Mouse (Mus musculus) left cerebral cortex, postnatal 14 days (tissue): ENCODE data around the gene Cnot1. TPM values are rescaled to one million over a fixed set of nuclear protein-coding genes. Genes with fewer than 3 reads are reported as not detected.

Experiments used
- DNase-seq, 2 experiments: peaks; one replicate each; pipeline ENCODE4 v3.0.0; 2021 to 2022; ENCODE audit warnings: low spot score in 2 of 2, mixed read lengths in 1 of 2
- intact Hi-C: fragments of 180-260 bp; cut with DNase I; formaldehyde crosslinking; loops from one replicate; pipeline ENCODE4 v1.15.1; 2025
- total RNA-seq, 2 experiments: library from RNA; stranded (reverse); gene quantifications; 2 replicates each; pipeline ENCODE4 v1.2.3; 2021

Gene Cnot1
- total RNA-seq, 2 experiments from 2014 or later = 126 to 132 TPM

DNA sequence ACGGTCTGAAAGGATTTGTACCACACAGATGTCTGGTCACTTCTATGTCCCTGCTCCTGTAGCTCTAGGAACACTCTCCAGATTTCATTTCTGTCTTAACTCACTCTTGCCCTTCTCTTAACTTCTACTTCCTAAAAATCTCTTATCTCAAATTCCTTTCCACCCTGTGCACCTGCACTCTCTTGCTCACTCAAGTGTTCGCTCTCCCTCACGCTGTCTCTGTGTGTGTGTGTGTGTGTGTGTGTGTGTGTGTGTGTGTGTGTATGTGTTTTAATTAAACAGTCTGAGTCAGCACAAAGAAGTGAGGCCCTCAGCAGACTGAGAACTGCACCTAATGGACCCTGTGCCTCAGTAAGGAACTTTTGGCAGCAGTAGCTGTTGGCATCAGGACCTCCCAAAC lies 26.2 kb downstream of the Cnot1 start:
- DNase-seq = no peak
- intact Hi-C loops = no loop called here

DNA sequence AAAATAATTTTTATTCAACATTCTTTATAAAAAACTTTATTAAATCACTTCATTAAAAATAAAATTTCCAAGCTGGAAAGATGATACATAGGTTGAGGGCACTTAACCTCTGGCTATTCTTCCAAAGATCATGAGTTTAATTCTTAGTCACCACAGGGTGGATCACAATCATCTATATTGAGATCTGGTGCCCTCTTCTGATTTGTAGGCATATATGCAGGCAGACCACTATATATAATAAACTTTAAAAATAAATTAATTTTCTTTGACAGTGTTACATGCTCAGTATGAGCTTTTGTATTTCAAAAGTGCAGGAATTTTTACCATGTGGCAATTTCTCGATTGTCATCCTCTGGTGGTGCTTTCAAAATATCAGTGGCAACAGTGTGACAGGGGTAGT lies 43.1 kb downstream of the Cnot1 start:
- no peak for DNase-seq
- intact Hi-C loops = no loop called here

DNA sequence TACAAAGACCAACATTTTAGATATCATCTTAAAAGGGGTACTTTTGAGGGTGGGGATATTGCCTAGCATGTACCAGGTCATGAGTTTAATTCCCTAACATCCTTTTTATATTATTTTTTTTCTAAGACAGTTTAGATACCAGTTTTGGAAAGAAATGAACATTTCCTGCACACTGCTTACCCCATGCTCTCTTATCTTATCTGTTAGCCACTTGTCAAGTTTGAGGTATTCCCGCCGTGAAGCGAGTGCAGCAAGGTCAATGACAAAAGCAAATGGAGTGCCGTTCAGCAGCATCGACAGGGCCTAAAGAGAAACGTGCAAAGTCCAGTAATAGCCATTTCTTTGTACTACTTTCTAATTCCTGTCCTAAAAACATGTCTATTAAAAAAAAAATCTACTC lies 46.9 kb downstream of the Cnot1 start:
- intact Hi-C loops = no loop called here
- DNase-seq = no peak

DNA sequence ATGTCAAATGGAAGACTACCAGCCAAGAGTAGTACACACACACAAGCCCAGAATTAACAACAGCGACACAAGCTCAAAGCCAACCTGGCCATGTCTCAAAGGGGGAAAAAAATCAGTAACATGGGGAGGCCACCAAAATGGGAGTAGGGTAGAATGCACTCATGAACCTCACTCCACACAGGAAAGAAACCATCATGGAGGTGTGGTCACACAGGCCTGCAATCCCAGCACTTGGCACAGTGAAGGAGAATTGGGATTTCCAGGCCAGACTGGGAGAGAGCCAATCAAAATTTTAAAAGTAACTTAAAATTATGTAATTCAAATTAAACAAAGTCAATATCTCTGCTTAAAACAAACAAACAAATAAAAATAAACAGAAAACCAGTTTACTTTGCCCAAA lies 55.3 kb downstream of the Cnot1 start:
- DNase-seq = no peak
- intact Hi-C loops = no loop called here

DNA sequence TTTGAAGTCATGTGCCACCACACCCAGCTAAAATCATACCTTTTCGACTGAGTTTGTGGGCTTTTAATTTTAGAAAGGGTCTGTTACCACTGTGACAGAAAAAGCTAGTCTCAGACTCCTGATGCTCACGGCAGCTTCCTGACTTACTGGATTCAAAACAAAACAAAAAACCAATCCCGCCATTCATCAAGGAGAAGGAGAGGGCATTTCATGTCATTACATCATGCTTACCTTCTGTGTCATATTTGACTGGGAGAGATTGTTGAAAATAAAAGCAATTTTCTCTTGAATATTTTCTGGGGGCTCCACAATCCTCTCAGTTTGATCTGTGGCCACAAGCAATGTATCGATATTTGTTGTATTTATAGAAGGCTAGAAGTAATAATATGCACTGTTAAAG lies 59.2 kb downstream of the Cnot1 start:
- intact Hi-C loops = no loop called here
- no peak for DNase-seq

DNA sequence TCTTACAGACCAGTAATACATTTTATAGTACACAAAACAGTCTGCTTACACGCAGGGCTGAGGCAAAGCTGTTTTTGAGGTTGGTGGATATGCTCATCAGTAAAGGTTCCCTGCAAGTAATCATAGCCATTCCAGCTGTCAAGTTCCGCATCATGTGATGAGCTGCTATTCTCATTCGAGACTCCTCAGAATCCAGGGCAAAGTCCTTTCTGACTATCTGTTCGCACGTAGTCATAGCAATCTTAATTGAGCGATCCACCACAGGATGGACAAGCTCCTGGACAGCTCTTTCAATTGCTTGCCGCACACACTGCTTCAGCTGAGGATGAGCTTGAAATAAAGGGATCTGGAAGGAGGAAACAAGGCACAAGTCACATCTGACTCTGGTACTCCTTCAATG lies 65.5 kb downstream of the Cnot1 start:
- intact Hi-C loops = no loop called here
- DNase-seq = peak in 1 of 2 experiments; percentile 8

DNA sequence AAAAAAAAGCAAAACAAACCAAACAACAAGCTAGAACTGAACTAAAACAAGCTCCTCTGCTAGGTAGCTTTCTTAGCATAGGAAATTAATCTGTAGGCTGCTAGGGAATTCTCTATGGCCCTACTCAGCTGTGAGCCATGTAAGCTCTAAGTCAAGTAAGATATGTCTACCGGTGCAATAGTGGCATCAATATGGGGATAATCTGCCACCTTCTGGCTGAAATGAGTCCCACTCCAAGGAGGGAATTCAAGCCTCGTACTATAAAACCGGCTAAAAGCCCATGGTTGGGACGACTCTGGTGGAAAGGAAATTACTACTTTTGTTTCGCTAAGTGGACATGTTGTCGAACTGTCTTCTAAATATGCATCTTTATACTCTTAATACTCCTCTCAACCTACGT lies 68.7 kb downstream of the Cnot1 start:
- DNase-seq = peak in 1 of 2 experiments; percentile 30
- intact Hi-C loops = no loop called here

DNA sequence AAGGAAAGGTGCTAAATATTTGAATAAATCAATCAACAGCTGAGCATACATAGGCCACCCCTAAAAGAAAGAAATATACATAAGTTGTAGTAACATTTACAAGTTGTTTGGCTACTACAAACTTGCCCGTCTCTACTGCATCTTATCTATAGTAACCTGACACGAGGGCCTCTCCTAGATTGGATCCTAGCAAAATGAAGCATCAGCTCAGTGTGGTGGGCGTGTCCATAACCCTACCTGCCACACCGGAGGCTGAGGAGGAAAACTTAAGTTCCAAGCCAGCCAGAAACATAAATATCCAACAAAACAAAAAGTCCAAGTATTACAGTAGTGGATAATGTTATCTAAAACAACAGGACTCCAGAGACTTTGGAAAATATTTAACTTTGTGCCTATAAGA lies 79.6 kb downstream of the Cnot1 start:
- intact Hi-C loops = no loop called here
- DNase-seq = no peak

DNA sequence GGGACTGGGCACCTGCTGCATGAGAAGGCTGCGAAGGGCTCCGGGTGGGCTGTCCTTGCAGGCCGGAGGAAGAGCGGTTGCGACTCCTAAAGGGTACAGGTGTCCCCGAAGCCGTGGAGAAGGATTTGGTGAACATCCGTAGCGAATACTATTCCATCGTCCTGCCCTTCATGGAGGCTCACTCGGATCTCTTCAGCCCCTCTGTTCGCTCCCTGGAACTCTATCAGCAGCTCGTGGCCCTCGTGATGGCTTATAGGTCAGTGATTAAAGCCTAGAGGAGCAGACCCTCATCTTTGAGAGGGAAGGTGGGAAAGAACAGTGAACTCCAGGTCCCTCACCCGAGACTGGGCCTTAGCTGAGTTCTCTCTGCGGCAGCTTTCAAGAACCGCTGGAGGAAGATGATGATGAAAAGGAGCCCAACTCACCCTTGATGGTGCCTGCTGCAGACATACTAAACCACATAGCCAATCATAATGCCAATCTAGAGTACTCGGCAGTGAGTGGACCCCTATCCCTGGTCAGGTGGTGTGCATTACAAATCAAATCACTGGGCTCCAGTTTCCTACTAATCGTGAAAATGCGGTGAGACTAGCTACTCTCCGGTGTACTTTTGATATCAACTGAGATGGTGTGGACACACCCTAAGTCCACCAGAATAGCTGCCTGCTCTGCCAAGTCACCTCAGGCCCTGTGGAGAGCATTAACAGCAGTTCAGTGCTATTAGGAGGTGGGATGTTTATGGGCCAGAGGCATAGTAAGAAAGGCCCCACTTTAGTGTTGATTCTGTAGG lies 90.5 kb downstream of the Cnot1 start:
- DNase-seq = peak; percentile 16 to 33

DNA sequence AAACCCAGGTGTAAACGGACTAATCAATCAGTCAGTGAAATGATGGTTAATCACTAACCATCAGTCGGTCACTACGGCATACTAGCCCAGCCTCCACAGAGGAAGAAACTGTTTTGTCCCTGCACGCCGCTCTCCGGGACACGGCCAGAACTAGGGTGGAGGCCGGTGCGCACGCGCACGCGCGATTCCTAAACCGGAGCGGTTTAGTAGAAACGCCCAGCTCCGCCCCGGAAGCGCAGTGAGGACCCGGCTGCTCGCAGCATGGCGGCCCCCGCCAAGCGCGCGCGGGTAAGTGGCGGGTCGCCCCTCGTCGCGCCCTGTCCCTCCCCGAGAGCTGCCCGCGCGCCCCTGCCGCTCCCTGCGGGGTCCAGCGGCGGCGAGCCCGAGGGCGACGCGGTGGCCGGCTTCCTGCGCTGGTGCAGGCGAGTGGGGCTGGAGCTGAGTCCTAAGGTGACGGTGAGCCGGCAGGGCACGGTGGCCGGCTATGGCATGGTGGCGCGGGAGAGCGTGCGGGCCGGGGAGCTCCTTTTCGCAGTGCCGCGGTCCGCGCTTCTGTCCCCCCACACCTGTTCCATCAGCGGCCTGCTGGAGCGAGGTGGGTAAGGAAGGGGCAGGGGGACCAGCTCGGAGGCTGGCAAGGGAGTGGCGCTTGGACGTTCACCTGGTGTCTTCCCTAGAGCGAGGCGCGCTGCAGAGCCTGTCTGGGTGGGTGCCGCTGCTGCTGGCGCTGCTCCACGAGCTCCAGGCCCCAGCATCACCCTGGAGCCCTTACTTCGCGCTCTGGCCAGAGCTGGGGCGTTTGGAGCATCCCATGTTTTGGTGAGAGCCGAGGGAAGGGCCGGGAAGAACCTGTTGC lies 91.4 kb downstream of the Cnot1 start, which contains the start of gene Setd6:
TSS of gene Setd6 (plus strand) at position 206 of the 856 bp plus-strand sequence.
- peak; percentile 78 to 85 for DNase-seq
- intact Hi-C loops = loop anchor here (10.0 kb wide), 1 partner anchor 119 kb away; no protein-coding TSS in a partner anchor

More for the DNA sequence above, 90.5 kb downstream of the Cnot1 start:
- intact Hi-C loops = loop anchor here (10.0 kb wide), 1 partner anchor 118 kb away; no protein-coding TSS in a partner anchor

DNA sequence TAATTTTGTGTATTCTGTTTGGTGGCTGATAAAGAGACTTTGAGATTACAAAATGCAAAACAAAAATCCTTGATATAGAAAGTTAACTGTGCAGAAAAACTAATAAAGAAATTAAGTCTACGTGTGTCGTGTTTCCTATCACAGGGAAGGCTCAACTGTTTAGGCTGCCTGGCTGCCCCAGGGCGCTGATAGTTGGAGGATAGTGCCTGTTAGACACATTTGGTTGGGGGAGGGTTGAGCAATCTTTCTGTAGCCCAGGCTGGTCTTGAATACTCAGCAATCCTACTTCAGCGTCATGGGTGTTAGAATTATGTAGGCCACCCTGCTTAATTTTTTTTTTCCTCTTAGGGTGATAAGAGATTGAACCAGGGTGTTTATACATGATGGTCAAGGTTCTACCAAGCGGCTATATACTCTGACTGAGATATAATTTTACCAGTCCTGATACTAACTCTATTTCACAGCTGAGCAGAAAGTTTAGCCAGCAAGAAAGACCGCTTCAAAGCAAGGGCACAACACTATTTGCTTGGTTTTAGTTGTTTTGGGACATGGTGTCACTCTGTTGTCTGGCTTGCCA lies 92.3 kb downstream of the Cnot1 start:
- intact Hi-C loops = loop anchor here (10.0 kb wide), 1 partner anchor 120 kb away; no protein-coding TSS in a partner anchor
- DNase-seq = peak in 1 of 2 experiments; percentile 16

DNA sequence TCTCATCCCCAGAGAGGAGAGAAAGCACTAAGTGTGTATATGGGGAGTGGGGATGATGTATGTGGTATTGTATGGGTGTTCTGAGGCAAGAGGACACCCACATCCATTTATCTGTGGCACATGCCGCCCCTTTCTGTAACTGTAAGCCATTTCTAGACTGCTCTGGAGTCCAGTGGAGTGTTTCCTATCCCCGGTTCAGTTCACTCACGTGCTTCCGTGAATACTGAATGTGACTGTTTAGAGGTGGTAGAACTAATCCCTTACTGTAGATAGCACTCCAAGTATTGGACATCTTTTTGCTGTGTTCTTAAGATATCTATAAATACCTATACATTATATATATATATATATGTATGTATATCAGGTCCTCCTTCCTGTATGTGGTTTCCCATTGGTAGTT lies 92.9 kb downstream of the Cnot1 start:
- peak; percentile 13 for DNase-seq
- intact Hi-C loops = loop anchor here (10.0 kb wide), 1 partner anchor 120 kb away; no protein-coding TSS in a partner anchor

DNA sequence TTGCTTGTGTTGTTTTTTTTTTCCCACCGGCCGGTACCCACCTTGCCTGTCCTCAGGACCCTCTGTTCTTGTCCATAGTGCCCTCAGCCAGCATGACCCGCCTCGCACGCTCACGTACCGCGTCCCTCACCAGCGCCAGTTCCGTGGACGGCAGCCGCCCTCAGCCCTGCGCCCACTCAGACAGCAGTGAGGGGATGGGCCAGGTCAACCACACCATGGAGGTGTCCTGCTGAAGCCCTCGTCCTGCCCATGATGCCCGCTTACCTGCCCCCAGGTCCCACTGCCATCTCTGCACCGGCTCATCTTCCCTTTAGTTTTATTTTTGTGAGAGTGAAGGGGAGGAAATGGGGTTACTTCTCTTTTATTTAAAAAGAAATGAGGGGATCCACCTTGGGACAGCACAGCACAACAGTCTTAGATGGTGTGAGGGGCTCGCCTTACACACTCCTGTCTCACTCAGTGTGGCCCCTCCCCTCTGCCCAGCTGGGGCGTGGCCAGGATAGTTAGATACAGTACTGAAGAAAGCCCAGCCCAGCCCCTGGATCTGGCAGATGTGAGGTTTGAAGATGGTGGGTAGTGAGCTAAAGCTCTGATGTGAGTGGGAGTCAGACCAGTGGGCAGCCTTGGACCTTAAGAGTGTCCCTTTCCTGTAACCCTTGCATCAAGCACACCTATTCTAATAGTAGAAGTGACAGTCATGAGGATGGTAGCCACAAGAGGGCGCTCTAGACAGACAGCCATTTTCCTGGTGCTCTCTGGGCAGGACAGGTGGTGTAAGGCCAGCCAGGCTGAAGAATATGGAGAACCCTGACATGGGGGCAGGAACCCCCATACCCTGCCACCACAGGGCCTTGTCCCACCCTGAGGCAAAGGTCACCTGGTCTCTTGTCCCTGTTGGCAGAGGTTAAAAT lies 93.9 kb downstream of the Cnot1 start:
- intact Hi-C loops = loop anchor here (10.0 kb wide), 1 partner anchor 121 kb away; no protein-coding TSS in a partner anchor

DNA sequence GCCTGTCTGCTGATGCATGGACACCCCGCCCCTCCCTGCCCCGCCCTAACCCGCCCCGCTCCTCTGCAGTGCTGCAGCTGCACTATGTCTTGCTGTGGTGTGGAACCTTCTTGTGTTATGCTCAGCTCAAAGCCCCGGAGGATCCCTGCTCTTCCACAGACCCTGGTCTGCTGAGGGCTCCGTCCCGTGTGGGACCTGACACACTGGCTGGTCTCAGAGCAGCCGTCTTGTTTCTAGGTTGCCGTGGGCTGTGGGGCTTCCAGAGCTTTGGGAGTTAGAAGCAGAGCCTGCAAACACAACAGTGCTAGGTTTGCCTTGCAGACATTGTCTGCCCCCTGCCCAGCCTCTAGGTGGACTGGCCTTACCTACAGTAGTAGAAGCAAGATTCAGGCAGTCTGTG lies 94.9 kb downstream of the Cnot1 start:
- peak in 1 of 2 experiments; percentile 5 for DNase-seq
- intact Hi-C loops = loop anchor here (10.0 kb wide), 1 partner anchor 122 kb away; no protein-coding TSS in a partner anchor

More for the DNA sequence above, 93.9 kb downstream of the Cnot1 start:
- peak; percentile 66 to 78 for DNase-seq

DNA sequence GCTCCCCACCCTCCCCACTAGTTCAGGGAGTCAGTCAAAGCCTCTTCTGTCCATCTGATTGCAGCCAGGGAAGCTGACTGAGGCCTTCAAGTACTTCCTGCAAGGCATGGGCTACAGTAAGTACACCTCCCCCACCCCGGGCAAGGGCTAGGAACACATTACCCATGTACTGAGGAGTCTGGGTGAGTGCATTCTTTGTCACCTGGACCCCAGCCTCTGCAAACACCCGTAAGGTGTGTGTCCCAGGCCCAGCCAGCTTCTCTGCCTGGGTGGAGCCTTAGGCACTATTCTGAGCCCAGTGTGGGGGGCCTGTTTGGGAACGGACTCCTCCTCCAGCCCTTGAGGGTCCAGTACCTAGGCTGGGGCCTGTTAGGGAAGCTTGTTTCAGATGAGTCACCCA lies 96.2 kb downstream of the Cnot1 start:
- DNase-seq = peak in 1 of 2 experiments; percentile 8
- intact Hi-C loops = loop anchor here (10.0 kb wide), 1 partner anchor 124 kb away; no protein-coding TSS in a partner anchor

DNA sequence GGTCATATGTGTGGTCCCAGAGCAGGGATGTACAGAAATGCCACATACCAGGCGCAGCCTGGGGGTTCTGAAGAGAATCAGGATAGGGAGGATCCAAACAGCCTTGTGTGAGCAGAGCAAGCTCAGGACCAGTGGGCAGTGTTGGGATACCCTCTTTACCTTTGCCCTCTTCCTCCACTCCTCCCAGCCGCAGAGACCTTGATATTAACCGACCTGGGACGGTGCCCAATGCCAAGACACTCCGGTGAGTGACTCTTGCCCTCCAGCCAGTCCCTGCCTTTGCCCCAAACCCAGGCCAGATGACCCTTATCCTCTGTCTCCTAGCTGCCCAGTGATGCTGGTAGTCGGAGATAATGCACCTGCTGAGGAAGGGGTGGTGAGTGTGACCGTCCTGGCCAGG lies 97.7 kb downstream of the Cnot1 start:
- intact Hi-C loops = no loop called here
- DNase-seq = peak in 1 of 2 experiments; percentile 3

DNA sequence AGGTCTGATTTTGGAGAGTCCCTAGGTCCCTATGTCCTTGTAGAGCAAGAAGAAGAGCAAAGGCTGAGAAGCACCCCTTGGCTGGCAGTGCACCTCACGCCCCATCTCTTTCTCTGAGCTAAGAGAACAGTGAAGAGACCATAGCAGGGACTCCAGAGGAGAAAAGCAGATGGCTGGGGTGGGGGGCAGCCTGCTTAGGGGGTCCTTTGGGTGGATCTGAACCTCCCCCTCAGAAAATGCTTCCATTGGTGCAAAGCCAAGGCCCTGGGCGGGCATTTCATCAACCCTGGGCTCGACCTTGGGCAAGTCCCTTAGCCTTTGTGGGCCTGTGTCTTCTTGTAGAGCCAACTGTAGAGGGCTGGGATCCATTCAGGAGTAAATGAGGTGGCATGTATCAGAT lies 102.7 kb downstream of the Cnot1 start:
- DNase-seq = no peak

DNA sequence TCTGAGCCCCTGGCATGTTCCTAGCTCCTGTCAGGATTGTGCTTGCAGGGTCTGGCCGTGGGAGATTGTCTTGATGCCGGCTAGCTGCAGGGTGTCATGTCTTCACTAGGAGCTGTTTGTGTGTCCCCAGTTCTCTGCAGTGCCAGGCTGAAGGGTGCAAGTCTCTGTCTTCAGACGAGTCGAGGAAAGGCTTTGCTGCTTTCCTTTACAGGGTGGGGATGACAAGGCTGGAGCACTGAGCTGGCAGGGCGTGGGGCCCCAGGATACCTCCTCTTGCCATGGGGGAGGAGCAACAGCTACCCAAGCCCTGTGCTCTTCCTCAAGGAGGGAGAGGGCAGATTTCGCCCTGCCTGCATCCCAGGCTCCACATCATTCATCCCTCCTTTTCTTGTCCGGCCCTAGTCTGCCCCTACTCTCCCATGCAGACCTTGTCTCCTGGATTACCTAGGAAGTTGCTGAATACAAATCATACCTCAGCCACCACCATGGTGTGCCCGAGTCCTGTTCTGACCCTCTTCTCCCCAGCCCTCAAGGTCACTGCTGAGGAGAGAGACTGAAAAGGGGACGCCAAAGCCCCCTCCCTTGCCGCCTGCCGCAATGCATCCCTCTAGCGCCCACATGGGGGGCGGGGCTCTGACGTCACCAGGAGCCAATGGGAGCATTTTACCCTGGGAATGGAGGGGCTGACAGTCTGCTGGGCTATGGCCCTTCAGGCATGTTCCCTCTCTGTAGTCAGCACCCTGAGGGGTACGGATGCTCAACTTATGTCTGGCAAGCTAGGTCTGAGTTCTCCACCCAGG lies 103.6 kb downstream of the Cnot1 start:
- intact Hi-C loops = no loop called here
- peak; percentile 87 to 92 for DNase-seq

More for the DNA sequence above, 102.7 kb downstream of the Cnot1 start:
- intact Hi-C loops = no loop called here
